Mouse (Mus musculus) heart, adult 10 weeks (tissue): Measurements from ENCODE around the gene Olfr120. TPM values are rescaled to one million over a fixed set of nuclear protein-coding genes. Genes with fewer than 3 reads are reported as not detected.

Experiments
- polyA plus RNA-seq: library from polyadenylated mRNA; stranded (reverse); fragments of 350-450 nt; fragmentation: Illumina TruSeq; extraction: RNeasy Lipid Tissue Mini Kit (QIAGEN cat#74804); gene quantifications from one replicate; pipeline ENCODE4 v1.2.3, GENCODE M21; 2014; ENCODE audit warnings: low read depth, low replicate concordance

Gene Olfr120
- polyA plus RNA-seq = not detected

DNA sequence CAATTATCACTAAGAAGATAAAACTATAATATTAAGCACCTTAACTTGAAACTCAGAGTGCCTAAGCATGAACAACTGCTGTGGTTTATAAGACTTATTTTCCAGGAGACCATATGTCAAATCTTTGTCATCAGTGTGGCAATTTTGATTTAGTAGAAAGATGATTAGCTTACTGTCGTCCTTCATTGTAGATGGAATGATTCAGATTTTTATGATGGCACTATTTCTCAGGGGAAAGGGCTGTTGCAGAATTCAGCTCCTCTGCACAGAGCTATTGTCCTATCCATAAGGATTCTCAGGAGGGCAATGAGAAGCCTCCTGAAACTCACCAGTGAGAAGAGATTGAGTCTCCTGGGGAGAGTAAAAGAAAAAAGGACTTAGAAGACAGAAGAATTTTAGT lies at the start of gene Olfr120:
Gene Olfr120 (plus strand): TSS at position 301 of the 400 bp plus-strand sequence.

DNA sequence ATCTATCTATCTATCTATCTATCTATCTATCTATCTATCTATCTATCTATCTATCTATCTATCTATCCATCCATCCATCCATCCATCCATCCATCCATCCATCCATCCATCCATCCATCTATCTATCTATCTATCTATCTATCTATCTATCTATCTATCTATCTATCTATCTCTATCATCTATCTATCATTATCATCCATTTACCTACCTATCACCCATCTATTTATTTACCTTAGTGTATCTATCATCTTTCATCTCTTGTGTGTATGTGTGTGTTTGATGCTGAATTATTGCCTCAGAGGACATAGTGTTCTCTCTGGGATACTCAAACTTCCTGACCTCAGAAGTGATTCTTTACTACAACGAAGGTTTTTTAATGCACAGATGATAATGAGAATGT lies 25.3 kb upstream of the Olfr120 start, which contains the start of gene Olfr119:
Gene Olfr119 (plus strand): TSS at position 301 of the 400 bp plus-strand sequence.

DNA sequence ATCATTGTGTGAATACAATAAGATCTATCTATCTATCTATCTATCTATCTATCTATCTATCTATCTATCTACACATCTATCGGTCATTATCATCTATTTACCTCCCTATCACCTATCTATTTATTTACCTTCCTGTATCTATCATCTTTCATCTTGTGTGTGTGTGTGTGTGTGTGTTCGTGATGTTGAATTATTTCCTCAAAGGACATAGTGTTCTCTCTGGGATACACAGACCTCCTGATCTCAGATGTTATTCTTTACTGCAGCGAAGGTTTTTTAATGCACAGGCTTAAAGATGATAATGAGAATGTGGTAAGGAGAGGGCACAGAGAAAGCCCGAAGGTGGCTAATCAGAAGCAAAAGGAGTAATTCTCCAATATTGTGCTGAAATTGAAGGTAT lies 46.7 kb downstream of the Olfr120 start, which contains the start of gene Olfr122:
Gene Olfr122 (plus strand): TSS at position 301 of the 400 bp plus-strand sequence.

Other genes starting within 250 kb of the Olfr120 start
- gene H2-M2, start 238.3 kb upstream of the Olfr120 start, polyA plus RNA-seq = not detected
- not detected for gene Olfr110, start 229.3 kb upstream of the Olfr120 start, polyA plus RNA-seq
- gene Olfr111, start 213.8 kb upstream of the Olfr120 start, polyA plus RNA-seq = not detected
- gene Olfr112, start 152.4 kb upstream of the Olfr120 start, polyA plus RNA-seq = not detected
- not detected for gene Olfr113, start 144.1 kb upstream of the Olfr120 start, polyA plus RNA-seq
- gene Olfr114, start 129.1 kb upstream of the Olfr120 start, polyA plus RNA-seq = not detected
- not detected for gene Olfr115, start 94.7 kb upstream of the Olfr120 start, polyA plus RNA-seq
- not detected for gene Olfr116, start 94.6 kb upstream of the Olfr120 start, polyA plus RNA-seq
- not detected for gene Olfr117, start 58.0 kb upstream of the Olfr120 start, polyA plus RNA-seq
- not detected for gene Olfr118, start 54.8 kb upstream of the Olfr120 start, polyA plus RNA-seq
- gene Olfr119, start 25.2 kb upstream of the Olfr120 start, polyA plus RNA-seq = not detected
- gene Olfr121, start 27.0 kb downstream of the Olfr120 start, polyA plus RNA-seq = not detected
- gene Olfr122, start 46.8 kb downstream of the Olfr120 start, polyA plus RNA-seq = not detected
- gene Olfr123, start 71.7 kb downstream of the Olfr120 start, polyA plus RNA-seq = not detected
- gene Olfr124, start 78.1 kb downstream of the Olfr120 start, polyA plus RNA-seq = not detected
- gene Olfr125, start 111.1 kb downstream of the Olfr120 start, polyA plus RNA-seq = not detected
- not detected for gene Olfr126, start 125.7 kb downstream of the Olfr120 start, polyA plus RNA-seq
- not detected for gene Olfr127, start 178.6 kb downstream of the Olfr120 start, polyA plus RNA-seq
- not detected for gene Olfr128, start 198.7 kb downstream of the Olfr120 start, polyA plus RNA-seq
- gene Olfr761, start 231.3 kb downstream of the Olfr120 start, polyA plus RNA-seq = not detected